Mouse (Mus musculus) liver, adult 2 months (tissue): ENCODE measurements around the gene Lce3b.

ENCODE experiments used
- CTCF ChIP-seq: fragments of 200-500 bp; IDR thresholded peaks from 2 replicates; pipeline ENCODE4 v1.5.1; 2011; ENCODE audit warnings: low read depth, low read length, control low read depth
- POLR2A ChIP-seq: fragments of 200-500 bp; IDR thresholded peaks from 2 replicates; pipeline ENCODE4 v1.6.1; 2011; ENCODE audit warnings: low read length, control low read depth; ENCODE audit not compliant: insufficient read depth; ENCODE audit errors: extremely low read depth

- no peak for TF ChIP-seq POLR2A
- no peak for TF ChIP-seq CTCF
Measured at GRCm38 (mm10) chr3:92920364-92920763, 12.4 kb upstream of the Lce3b start.
